Mouse (Mus musculus): ENCODE results near the gene Sowahc. TPM values are rescaled to one million over a fixed set of nuclear protein-coding genes. Genes with fewer than 3 reads are reported as not detected.

Sowahc gene
- polyA plus RNA-seq (2014; fragmentation: Nextera tagmentation; extraction: Ambion mirVana): 6.3 and 9.5 TPM in 2 replicates

DNA sequence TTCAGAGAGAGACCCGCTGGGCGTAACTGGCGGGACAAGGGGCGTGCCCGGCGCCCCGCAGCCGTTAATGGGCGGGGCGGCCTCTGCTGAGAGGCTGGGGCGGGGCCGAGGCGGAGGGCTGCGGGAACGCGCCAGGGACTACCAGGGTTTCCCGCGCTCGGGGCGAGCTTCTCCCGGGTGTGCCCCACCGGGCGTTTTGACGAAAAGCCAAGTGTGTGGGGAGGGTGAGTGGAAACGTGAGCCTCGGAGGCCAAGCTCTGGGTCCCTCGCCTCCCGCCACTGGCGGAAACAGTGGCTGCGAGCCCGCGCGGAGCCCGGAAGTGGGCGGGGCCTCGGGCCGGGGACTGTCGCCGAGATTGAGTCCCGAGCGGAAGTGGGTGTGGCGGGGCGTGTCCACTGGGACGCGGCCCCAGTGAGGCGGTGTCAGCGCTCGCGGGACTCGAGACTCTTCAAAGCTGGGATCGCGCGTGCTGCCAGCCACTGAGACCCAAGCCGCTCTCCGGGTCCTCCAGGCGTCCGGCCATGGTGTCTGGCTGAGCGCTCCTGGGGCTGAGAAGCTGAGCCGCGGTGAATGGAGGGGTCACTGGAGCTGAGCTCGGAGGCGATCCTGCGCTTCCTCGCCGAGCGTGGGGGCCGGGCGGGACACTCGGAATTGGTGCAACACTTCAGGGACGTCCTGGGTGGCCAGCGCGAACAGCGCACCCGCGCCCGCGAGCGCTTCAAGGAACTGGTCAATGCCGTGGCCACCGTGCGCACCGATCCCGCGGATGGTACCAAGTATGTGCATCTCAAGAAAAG lies at the start of gene Sowahc, which contains the start of gene Sept10:
Gene Sowahc (plus strand): TSS at position 481 of the 798 bp plus-strand sequence.
Gene Sept10 (minus strand): TSS at position 375 of the 798 bp plus-strand sequence.
- ATAC-seq (ENCODE audit: low FRiP score, low TSS enrichment): peak; percentile 97
- Histone ChIP-seq H3K27ac (ENCODE audit: low read depth, low read length) (peak within 1 kb of the TSS; percentile 89), H3K27me3 (ENCODE audit: control insufficient read depth, insufficient read depth, low read length) (no peaks in the 10 kb centered on the region), H3K9me3 (ENCODE audit: control insufficient read depth, low read length) (no peaks in the 10 kb centered on the region), H3K36me3 (ENCODE audit: control insufficient read depth, insufficient read depth, low read length) (no peaks in the 10 kb centered on the region), H3K4me1 (ENCODE audit: control insufficient read depth, insufficient read depth, low read length) (peaks cover 15% of the 10 kb centered on the region; the same call in 1 of the 2 replicates), H3K4me2 (replicated peaks; ENCODE audit: low read depth, low read length) (peak within 1 kb of the TSS; percentile 99), H3K4me3 (ENCODE audit: low read length) (peak within 1 kb of the TSS; percentile 75), H3K9ac (ENCODE audit: low read depth, low read length) (peak within 1 kb of the TSS; percentile 93)
- under 1% methylated on average over 75 of the region's 84 CpGs for WGBS

DNA sequence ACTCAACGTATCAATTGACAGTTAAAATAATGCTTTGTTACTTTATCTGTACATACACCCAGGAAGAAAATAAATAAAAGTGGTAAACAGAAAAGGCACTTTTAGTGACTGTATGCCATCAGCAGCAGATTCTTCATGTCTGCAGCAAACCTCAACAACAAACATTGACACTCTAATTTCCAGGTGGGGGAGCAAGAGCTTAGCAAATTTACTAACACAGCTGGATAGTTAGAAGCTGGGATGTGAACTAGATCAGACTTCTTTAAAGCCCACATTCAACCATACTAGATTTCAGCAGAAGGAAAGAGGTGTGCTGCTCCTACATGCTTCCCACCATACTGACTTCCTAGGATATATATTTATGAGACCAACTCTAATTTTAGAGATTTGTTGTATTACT lies 49.2 kb upstream of the Sowahc start:
- 86% methylated on average over 1 of the region's 1 CpGs for WGBS
- no peak for ATAC-seq (ENCODE audit: low FRiP score, low TSS enrichment)
- H3K4me2 ChIP-seq (replicated peaks; ENCODE audit: low read depth, low read length): no peak overlapping the region

DNA sequence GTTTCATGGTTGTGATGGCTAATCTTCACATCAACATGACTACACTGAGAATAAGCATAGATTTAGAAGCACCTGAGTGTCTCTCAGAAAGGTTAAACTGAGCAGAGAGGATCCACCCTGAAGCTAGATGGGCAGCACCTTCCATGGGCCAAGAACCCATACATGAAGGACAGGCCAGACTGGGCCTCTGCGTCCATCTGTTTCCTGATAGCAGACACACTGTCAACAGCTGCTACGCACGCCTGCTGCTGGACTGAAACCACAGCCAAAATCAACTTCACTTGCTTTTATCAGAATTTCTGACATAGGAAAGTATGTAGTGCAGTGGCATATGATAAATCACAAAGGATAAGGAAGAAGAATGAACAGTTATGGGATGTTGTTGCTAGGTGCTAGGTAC lies 42.1 kb upstream of the Sowahc start:
- no peak overlapping the region for H3K9ac ChIP-seq (ENCODE audit: low read depth, low read length)
- H3K4me2 ChIP-seq (replicated peaks; ENCODE audit: low read depth, low read length): no peak overlapping the region
- no peaks in the 10 kb centered on the region for H3K4me1 ChIP-seq (ENCODE audit: control insufficient read depth, insufficient read depth, low read length)
- no peak overlapping the region for H3K27ac ChIP-seq (ENCODE audit: low read depth, low read length)
- peak; percentile 60; the same call in 1 of the 2 replicates for ATAC-seq (ENCODE audit: low FRiP score, low TSS enrichment)
- H3K9me3 ChIP-seq (ENCODE audit: control insufficient read depth, low read length): no peaks in the 10 kb centered on the region
- H3K4me3 ChIP-seq (ENCODE audit: low read length): no peak overlapping the region
- H3K36me3 ChIP-seq (ENCODE audit: control insufficient read depth, insufficient read depth, low read length): peaks cover 8% of the 10 kb centered on the region; the same call in 1 of the 2 replicates
- 70% methylated on average over 3 of the region's 3 CpGs for WGBS
- no peaks in the 10 kb centered on the region for H3K27me3 ChIP-seq (ENCODE audit: control insufficient read depth, insufficient read depth, low read length)

More for the DNA sequence above, 49.2 kb upstream of the Sowahc start:
- Histone ChIP-seq H3K27ac (ENCODE audit: low read depth, low read length) (no peak overlapping the region), H3K4me3 (ENCODE audit: low read length) (no peak overlapping the region), H3K9ac (ENCODE audit: low read depth, low read length) (no peak overlapping the region), H3K27me3 (ENCODE audit: control insufficient read depth, insufficient read depth, low read length) (no peaks in the 10 kb centered on the region), H3K4me1 (ENCODE audit: control insufficient read depth, insufficient read depth, low read length) (no peaks in the 10 kb centered on the region), H3K9me3 (ENCODE audit: control insufficient read depth, low read length) (no peaks in the 10 kb centered on the region), H3K36me3 (ENCODE audit: control insufficient read depth, insufficient read depth, low read length) (peaks cover 8% of the 10 kb centered on the region; the same call in 1 of the 2 replicates)

DNA sequence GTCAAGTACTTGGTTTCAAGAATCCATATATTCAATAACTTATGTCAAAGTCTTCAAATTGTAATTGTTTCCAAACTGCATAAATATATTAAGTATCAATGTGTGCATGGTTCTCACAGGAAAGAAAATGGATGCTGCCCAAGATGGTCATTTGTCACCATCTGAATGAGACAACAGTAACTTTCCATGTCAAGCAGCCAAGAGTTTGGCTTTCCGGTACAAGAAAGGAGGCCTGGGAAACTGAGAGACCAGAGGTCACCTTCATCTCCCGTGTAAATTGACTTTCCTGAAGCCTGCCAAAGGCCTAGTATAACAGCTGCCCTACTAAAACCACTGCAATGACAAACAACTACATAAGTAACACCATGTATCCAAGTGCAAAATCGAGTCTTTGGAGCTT lies 39.4 kb upstream of the Sowahc start:
- Histone ChIP-seq H3K27me3 (ENCODE audit: control insufficient read depth, insufficient read depth, low read length) (no peaks in the 10 kb centered on the region), H3K4me1 (ENCODE audit: control insufficient read depth, insufficient read depth, low read length) (no peaks in the 10 kb centered on the region), H3K27ac (ENCODE audit: low read depth, low read length) (no peak overlapping the region), H3K4me2 (replicated peaks; ENCODE audit: low read depth, low read length) (no peak overlapping the region), H3K9ac (ENCODE audit: low read depth, low read length) (no peak overlapping the region), H3K9me3 (ENCODE audit: control insufficient read depth, low read length) (no peaks in the 10 kb centered on the region), H3K4me3 (ENCODE audit: low read length) (no peak overlapping the region), H3K36me3 (ENCODE audit: control insufficient read depth, insufficient read depth, low read length) (no peaks in the 10 kb centered on the region; the same call in 1 of the 2 replicates)
- 65% methylated on average over 3 of the region's 3 CpGs for WGBS
- ATAC-seq (ENCODE audit: low FRiP score, low TSS enrichment): no peak

DNA sequence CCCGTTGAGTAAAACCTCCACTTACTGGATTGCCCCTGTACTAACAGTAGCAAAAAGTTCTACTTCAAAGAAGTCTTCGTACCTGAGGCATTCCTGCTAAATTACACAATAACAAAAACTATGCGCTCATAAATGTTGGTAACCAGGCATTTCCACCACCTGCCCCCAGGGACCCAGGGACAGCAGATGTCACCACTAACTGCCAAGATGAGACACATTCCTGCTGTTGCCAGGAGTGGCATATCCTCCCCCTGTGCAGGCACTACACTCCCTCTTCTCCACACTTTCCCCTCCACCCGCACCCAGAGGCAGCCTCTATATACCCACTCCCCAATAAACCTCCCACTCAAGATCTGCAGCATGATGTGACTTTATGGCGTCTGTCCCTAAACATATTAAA lies 26.9 kb upstream of the Sowahc start:
- WGBS: 39% methylated on average over 5 of the region's 5 CpGs
- no peak overlapping the region for H3K9ac ChIP-seq (ENCODE audit: low read depth, low read length)

DNA sequence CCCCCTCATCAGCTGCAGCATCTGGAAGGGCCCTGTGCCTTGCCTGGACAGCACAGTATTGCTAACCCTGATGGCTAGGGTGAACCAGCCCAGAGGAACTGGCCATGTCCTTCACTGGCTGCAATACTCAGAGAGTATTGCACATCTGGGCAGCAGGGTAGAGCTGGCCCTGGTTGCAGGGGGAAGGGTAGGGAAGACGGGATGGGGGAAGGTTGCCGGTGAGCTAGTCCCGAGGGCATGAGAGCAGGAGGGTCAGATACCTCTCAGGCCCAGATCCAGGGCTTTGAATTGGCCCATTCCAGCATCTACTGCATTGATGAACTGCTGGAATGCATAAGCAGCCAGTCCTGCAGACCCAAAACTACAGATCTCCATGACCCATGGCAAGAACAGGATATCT lies 25.0 kb upstream of the Sowahc start:
- Histone ChIP-seq H3K4me3 (ENCODE audit: low read length) (no peak overlapping the region), H3K27ac (ENCODE audit: low read depth, low read length) (no peak overlapping the region), H3K4me1 (ENCODE audit: control insufficient read depth, insufficient read depth, low read length) (0 out of 2 replicates have a peak, but pooled peaks cover 2% of the 10 kb centered on the region), H3K27me3 (ENCODE audit: control insufficient read depth, insufficient read depth, low read length) (no peaks in the 10 kb centered on the region), H3K9ac (ENCODE audit: low read depth, low read length) (no peak overlapping the region), H3K4me2 (replicated peaks; ENCODE audit: low read depth, low read length) (no peak overlapping the region), H3K9me3 (ENCODE audit: control insufficient read depth, low read length) (no peaks in the 10 kb centered on the region), H3K36me3 (ENCODE audit: control insufficient read depth, insufficient read depth, low read length) (no peaks in the 10 kb centered on the region)
- ATAC-seq (ENCODE audit: low FRiP score, low TSS enrichment): no peak
- 91% methylated on average over 3 of the region's 3 CpGs for WGBS

More for the DNA sequence above, 26.9 kb upstream of the Sowahc start:
- H3K27ac ChIP-seq (ENCODE audit: low read depth, low read length): no peak overlapping the region
- H3K9me3 ChIP-seq (ENCODE audit: control insufficient read depth, low read length): no peaks in the 10 kb centered on the region
- H3K4me1 ChIP-seq (ENCODE audit: control insufficient read depth, insufficient read depth, low read length): 0 out of 2 replicates have a peak, but pooled peaks cover 2% of the 10 kb centered on the region
- no peaks in the 10 kb centered on the region for H3K27me3 ChIP-seq (ENCODE audit: control insufficient read depth, insufficient read depth, low read length)
- H3K4me3 ChIP-seq (ENCODE audit: low read length): no peak overlapping the region
- H3K4me2 ChIP-seq (replicated peaks; ENCODE audit: low read depth, low read length): no peak overlapping the region
- 0 out of 2 replicates have a peak, but pooled peaks have one; percentile 35 for ATAC-seq (ENCODE audit: low FRiP score, low TSS enrichment)
- peaks cover 5% of the 10 kb centered on the region; the same call in 1 of the 2 replicates for H3K36me3 ChIP-seq (ENCODE audit: control insufficient read depth, insufficient read depth, low read length)

DNA sequence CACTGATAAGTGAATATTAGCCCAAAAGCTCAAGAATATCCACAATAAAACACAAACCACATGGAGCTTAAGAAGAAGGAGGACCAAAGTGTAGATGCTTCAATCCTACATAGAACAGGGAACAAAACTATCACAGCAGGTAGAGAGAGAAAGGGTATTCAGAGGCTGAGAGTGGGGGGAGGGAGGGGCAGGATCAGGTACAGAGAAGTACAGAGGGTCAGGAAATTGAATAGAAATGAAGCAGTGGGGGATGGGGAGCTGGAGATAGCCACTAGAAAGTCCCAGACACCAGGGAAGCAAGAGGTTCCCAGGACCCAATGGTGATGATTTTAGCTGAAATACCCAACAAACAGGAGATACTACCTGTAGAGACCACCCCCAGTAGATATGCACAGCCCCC lies 21.7 kb upstream of the Sowahc start:
- Histone ChIP-seq H3K9me3 (ENCODE audit: control insufficient read depth, low read length) (no peaks in the 10 kb centered on the region), H3K27me3 (ENCODE audit: control insufficient read depth, insufficient read depth, low read length) (no peaks in the 10 kb centered on the region), H3K36me3 (ENCODE audit: control insufficient read depth, insufficient read depth, low read length) (no peaks in the 10 kb centered on the region), H3K4me2 (replicated peaks; ENCODE audit: low read depth, low read length) (no peak overlapping the region), H3K9ac (ENCODE audit: low read depth, low read length) (no peak overlapping the region), H3K4me1 (ENCODE audit: control insufficient read depth, insufficient read depth, low read length) (no peaks in the 10 kb centered on the region), H3K4me3 (ENCODE audit: low read length) (no peak overlapping the region), H3K27ac (ENCODE audit: low read depth, low read length) (no peak overlapping the region)
- ATAC-seq (ENCODE audit: low FRiP score, low TSS enrichment): no peak

DNA sequence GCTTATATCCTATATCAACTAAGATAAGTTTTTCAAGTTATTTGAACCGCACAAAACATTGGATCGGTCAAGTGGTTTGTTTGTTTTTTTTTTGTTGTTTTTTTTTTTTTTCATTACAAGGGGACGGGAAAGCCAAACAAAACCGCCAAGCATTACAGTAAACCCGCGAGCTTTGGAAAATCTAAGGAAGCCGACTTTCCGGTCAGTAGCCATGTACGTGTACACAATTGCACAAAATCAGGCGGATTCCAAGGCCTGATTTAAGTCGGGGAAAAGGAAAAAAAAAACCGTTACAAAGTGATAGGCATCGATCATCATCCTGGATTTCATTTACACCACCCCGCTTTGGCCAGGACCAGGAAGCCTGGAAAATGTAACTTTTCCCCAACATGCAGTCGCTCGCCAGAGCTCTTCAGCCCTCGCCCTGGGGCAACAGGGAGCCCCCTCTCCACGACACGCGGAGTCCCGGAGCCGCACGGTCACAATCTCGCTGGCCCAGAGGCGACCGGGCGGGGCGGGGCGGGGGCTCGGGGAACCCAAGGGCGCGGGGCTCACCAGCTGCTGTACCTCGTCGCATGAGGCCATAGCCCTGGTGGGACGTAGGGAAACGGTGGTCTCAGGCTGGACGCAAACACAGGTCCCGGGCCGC lies 805 bp upstream of the Sowahc start:
- ATAC-seq (ENCODE audit: low FRiP score, low TSS enrichment): no peak
- 1% methylated on average over 35 of the region's 39 CpGs for WGBS
- peak overlapping the region; percentile 93 for H3K9ac ChIP-seq (ENCODE audit: low read depth, low read length)
- peak overlapping the region; percentile 89 for H3K27ac ChIP-seq (ENCODE audit: low read depth, low read length)
- peak overlapping the region; percentile 75 for H3K4me3 ChIP-seq (ENCODE audit: low read length)
- H3K36me3 ChIP-seq (ENCODE audit: control insufficient read depth, insufficient read depth, low read length): no peaks in the 10 kb centered on the region
- peaks cover 15% of the 10 kb centered on the region; the same call in 1 of the 2 replicates for H3K4me1 ChIP-seq (ENCODE audit: control insufficient read depth, insufficient read depth, low read length)
- no peaks in the 10 kb centered on the region for H3K27me3 ChIP-seq (ENCODE audit: control insufficient read depth, insufficient read depth, low read length)
- H3K9me3 ChIP-seq (ENCODE audit: control insufficient read depth, low read length): no peaks in the 10 kb centered on the region
- peak overlapping the region; percentile 99 for H3K4me2 ChIP-seq (replicated peaks; ENCODE audit: low read depth, low read length)
